Mouse (Mus musculus) right cerebral cortex, adult 18-20 months (tissue): ENCODE data around the gene Psmg4.

Experiments used
- DNase-seq: peaks from one replicate; pipeline ENCODE4 v3.0.0; 2022; ENCODE audit warnings: mixed read lengths

Psmg4 gene

GRCm38 (mm10) chr13:34148767-34149392, 13.9 kb upstream of the Psmg4 start:
- DNase-seq = peak; percentile 81

- DNase-seq = no peak
These were observed 13.1 kb upstream of the Psmg4 start for GRCm38 (mm10) chr13:34149463-34150176.

GRCm38 (mm10) chr13:34150271-34151027, 12.3 kb upstream of the Psmg4 start:
- peak; percentile 66 for DNase-seq

GRCm38 (mm10) chr13:34151425-34151824, 11.3 kb upstream of the Psmg4 start:
- no peak for DNase-seq

GRCm38 (mm10) chr13:34152695-34153094, 10.1 kb upstream of the Psmg4 start:
- no peak for DNase-seq

- DNase-seq = no peak
These were observed 9.3 kb upstream of the Psmg4 start for GRCm38 (mm10) chr13:34153254-34154011.

GRCm38 (mm10) chr13:34154217-34154930, 8.4 kb upstream of the Psmg4 start:
- peak; percentile 83 for DNase-seq

GRCm38 (mm10) chr13:34154931-34155272, 7.9 kb upstream of the Psmg4 start:
- DNase-seq = peak; percentile 69

- DNase-seq = no peak
These were observed 6.5 kb upstream of the Psmg4 start for GRCm38 (mm10) chr13:34156133-34156839.

- DNase-seq = no peak
These were observed 6.0 kb upstream of the Psmg4 start for GRCm38 (mm10) chr13:34156840-34157185.

- no peak for DNase-seq
These were observed 5.1 kb upstream of the Psmg4 start for GRCm38 (mm10) chr13:34157596-34158157.

GRCm38 (mm10) chr13:34159926-34160325, 2.8 kb upstream of the Psmg4 start:
- no peak for DNase-seq

GRCm38 (mm10) chr13:34163304-34163975, 676 bp downstream of the Psmg4 start:
- peak; percentile 17 for DNase-seq

GRCm38 (mm10) chr13:34174025-34174424, 11.3 kb downstream of the Psmg4 start:
- DNase-seq = no peak

- DNase-seq = no peak
These were observed 18.9 kb downstream of the Psmg4 start for GRCm38 (mm10) chr13:34181624-34182023.

- no peak for DNase-seq
These were observed 22.6 kb downstream of the Psmg4 start for GRCm38 (mm10) chr13:34185371-34185770.

- DNase-seq = peak; percentile 72
These were observed 24.8 kb downstream of the Psmg4 start for GRCm38 (mm10) chr13:34187571-34187970.

- DNase-seq = peak; percentile 31
These were observed 29.8 kb downstream of the Psmg4 start for GRCm38 (mm10) chr13:34192414-34193191.

- no peak for DNase-seq
These were observed 30.6 kb downstream of the Psmg4 start for GRCm38 (mm10) chr13:34193384-34193783.

GRCm38 (mm10) chr13:34195676-34196075, 32.9 kb downstream of the Psmg4 start:
- peak; percentile 50 for DNase-seq
